Mouse (Mus musculus) spleen, adult 2 months (tissue): ENCODE measurements around the gene Msrb3. TPM values are rescaled to one million over a fixed set of nuclear protein-coding genes. Genes with fewer than 3 reads are reported as not detected.

Experiments
- DNase-seq, 2 experiments: peaks; one replicate each; pipeline versions ENCODE4 v3.0.0 to v3.0.0-alpha.2; 2012 to 2021; ENCODE audit warnings: low spot score in 2 of 2, low read depth in 1 of 2
- H3K27ac ChIP-seq: fragments of 200-500 bp; 2 replicates; pipeline ENCODE4 v1.5.1; 2012; ENCODE audit warnings: low read length, inconsistent platforms; ENCODE audit not compliant: insufficient read depth
- H3K27me3 ChIP-seq: fragments of 200-500 bp; 2 replicates; pipeline ENCODE4 v1.6.1; 2012; ENCODE audit warnings: mild to moderate bottlenecking, moderate library complexity, low read length, inconsistent platforms; ENCODE audit not compliant: control insufficient read depth, insufficient read depth
- H3K36me3 ChIP-seq: fragments of 200-500 bp; 2 replicates; pipeline ENCODE4 v1.6.1; 2012; ENCODE audit warnings: mild to moderate bottlenecking, low read length, inconsistent platforms; ENCODE audit not compliant: control insufficient read depth, insufficient read depth
- H3K4me1 ChIP-seq: fragments of 200-500 bp; 2 replicates; pipeline ENCODE4 v1.6.1; 2011; ENCODE audit warnings: inconsistent platforms; ENCODE audit not compliant: control insufficient read depth, insufficient read depth, insufficient read length
- H3K4me3 ChIP-seq: fragments of 200-500 bp; 2 replicates; pipeline ENCODE4 v1.5.1; 2011; ENCODE audit warnings: mild to moderate bottlenecking, inconsistent platforms; ENCODE audit not compliant: insufficient read depth, insufficient read length; ENCODE audit errors: extremely low read depth
- CTCF ChIP-seq: fragments of 200-500 bp; IDR thresholded peaks from 2 replicates; pipeline ENCODE4 v1.5.1; 2011; ENCODE audit warnings: mild to moderate bottlenecking, inconsistent platforms; ENCODE audit not compliant: insufficient read depth, insufficient read length, insufficient replicate concordance; ENCODE audit errors: extremely low read depth
- POLR2A ChIP-seq: fragments of 200-500 bp; IDR thresholded peaks from 2 replicates; pipeline ENCODE4 v1.6.1; 2011; ENCODE audit warnings: low read depth, low read length, inconsistent platforms
- WGBS: fragments of 180-500 bp; shearing (Covaris S2); methylation state at CpG from one replicate; pipeline ENCODE4 v1.1.7; 2018; 5-methylcytosine and 5-hydroxymethylcytosine counted together
- polyA plus RNA-seq: library from polyadenylated mRNA; depleted of rRNA; stranded (reverse); fragments of >200 nt; gene quantifications from 2 replicates; pipeline ENCODE4 v1.2.3, GENCODE M21; 2012

Gene Msrb3
- polyA plus RNA-seq, 1 experiment, result 4.5 TPM

DNA sequence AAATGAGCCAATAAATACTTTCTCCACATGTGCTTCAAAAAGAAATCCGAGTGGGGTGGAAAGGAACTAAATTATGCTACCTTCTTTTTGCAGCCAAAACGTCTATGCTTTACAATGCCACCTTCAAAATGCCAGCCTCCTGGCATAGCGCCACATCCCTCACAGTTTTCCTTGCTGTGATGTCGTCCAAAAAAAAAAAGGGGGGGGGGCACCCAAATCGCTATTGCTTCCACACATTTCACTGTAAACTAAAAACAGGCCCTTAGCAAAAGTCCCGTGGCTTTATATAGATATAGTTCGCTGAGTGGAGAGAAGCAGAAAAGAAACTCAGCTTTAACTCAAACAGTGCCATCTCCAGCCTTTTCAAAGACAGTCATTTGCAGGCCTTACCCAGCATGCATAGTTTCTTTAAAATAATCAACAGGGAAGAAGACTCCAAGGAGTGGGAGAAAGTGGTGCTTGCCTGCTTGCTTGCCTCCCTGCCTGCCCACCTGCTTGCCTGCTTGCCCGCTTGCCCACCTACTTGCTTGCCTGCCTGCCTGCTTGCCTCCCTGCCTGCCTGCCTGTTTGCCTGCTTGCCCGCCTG, 47.6 kb downstream of the Msrb3 start:
- Histone ChIP-seq H3K27me3 (no peaks in the 10 kb centered on the region), H3K27ac (0 out of 2 replicates have a peak overlapping the region, but pooled peaks have one; percentile 27), H3K4me1 (peaks cover 2% of the 10 kb centered on the region; the same call in 1 of the 2 replicates), H3K36me3 (no peaks in the 10 kb centered on the region), H3K4me3 (no peak overlapping the region)
- TF ChIP-seq CTCF (no peak), POLR2A (no peak)
- WGBS, result 84% methylated on average over 9 of the region's 9 CpGs
- DNase-seq, result no peak

DNA sequence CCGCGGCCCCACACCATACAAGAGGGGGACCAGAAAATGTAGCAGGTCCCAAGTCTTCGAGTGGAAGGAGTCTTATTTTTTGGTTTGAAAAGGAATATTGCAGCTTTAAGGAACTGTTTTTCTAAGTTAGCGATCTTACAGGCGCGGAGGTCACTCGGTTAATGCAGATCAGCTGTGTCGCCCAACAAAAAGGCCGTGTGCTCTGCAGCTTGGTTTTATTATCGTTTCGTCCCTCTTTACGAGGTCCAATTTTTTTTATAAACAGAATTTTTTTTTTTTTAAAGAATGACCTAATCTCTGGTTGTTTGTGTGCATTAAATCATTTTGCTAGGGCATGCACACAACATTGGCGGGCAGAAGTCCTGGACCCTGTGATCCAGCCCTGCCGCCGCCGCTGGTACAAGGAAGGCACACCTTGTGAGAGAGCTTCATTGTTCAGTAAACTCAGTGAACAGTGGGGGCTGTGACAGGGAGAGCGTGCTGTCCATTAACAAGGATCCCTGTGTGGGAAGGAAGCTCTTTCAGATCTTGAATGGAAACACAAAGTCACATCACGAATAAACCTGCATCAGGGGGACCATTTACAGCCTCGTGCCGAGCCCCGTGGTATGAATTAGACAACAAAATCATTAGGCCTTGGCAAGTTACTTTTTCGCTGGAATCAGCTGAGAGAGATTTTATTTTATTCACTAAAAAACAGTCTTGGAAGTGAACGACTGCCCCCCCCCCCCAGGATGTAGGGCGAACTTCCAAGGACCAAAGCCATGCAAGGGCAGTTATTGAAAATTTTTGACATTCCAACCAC, 48.3 kb downstream of the Msrb3 start:
- WGBS, result 91% methylated on average over 24 of the region's 24 CpGs
- Histone ChIP-seq H3K36me3 (no peaks in the 10 kb centered on the region), H3K27me3 (no peaks in the 10 kb centered on the region), H3K4me1 (peaks cover 2% of the 10 kb centered on the region; the same call in 1 of the 2 replicates), H3K27ac (no peak overlapping the region), H3K4me3 (no peak overlapping the region)
- TF ChIP-seq POLR2A (no peak), CTCF (no peak)
- no peak for DNase-seq

DNA sequence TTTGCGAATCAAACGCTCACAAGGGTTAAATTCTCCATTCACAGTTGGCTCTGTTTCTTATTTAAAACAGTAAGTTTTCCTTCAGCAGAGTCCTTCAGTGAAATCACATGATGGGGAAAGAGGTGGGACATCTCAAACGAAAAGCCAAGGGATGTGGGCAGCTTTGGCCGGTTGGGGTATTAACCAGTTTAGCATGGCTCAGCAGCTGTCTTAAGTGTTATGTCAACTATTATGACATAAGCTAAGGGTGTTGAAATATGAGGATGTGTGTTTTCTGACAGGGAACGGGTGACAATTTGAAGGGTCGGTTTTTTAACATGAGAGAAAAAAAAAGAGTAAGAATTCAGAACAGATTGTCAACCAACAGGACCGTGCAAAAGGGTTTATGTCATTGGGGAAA, 50.2 kb downstream of the Msrb3 start:
- Histone ChIP-seq H3K36me3 (no peaks in the 10 kb centered on the region), H3K27ac (no peak overlapping the region), H3K27me3 (no peaks in the 10 kb centered on the region), H3K4me3 (no peak overlapping the region), H3K4me1 (peaks cover 2% of the 10 kb centered on the region; the same call in 1 of the 2 replicates)
- DNase-seq, result no peak
- no peak for TF ChIP-seq POLR2A
- no peak for TF ChIP-seq CTCF
- WGBS, result 75% methylated on average over 7 of the region's 7 CpGs

DNA sequence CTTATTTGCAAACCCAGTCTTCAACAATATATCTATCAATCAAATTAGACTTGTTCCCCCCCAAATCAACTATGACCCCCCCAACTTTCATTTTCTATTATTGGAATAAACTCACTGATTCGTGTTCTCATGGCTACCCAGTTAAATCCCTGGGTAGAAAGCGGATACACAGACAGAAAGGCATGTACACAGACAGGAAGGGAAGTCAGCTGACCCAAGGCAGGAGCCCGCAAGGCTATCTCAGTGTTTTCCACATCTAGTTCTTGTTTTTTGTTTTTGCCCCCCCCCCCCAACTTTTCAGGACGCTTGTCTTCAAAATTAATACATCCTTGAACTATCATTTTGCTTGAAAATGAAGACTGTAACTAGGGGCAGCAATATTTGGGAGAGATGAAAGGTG, 51.1 kb downstream of the Msrb3 start:
- Histone ChIP-seq H3K36me3 (no peaks in the 10 kb centered on the region), H3K27me3 (no peaks in the 10 kb centered on the region), H3K4me3 (no peak overlapping the region), H3K4me1 (peaks cover 2% of the 10 kb centered on the region; the same call in 1 of the 2 replicates), H3K27ac (no peak overlapping the region)
- TF ChIP-seq CTCF (no peak), POLR2A (no peak)
- DNase-seq, result no peak
- WGBS, result 60% methylated on average over 4 of the region's 4 CpGs

DNA sequence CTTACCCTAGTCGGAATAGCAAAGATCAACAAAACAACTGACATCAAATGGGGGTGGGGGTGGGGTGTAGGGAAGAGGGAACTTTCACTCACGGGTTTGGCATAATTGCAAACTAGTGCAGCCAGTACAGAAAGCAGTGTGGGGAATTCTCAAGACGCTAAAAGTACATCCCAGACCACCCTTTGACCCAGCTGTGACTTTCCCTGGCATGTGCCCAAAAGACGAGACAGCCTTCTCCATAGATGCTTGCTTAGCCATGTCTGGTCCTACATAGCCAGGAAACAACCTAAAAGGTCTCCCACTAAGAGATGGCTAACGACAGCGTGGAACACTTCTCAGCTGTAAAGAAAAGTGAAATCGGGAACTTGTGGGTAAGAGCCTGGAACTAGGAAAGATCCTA, 58.9 kb downstream of the Msrb3 start:
- Histone ChIP-seq H3K27ac (no peak overlapping the region), H3K4me3 (no peak overlapping the region), H3K36me3 (no peaks in the 10 kb centered on the region), H3K27me3 (no peaks in the 10 kb centered on the region), H3K4me1 (no peaks in the 10 kb centered on the region)
- no peak for TF ChIP-seq POLR2A
- no peak for TF ChIP-seq CTCF
- 76% methylated on average over 7 of the region's 7 CpGs for WGBS
- no peak for DNase-seq

DNA sequence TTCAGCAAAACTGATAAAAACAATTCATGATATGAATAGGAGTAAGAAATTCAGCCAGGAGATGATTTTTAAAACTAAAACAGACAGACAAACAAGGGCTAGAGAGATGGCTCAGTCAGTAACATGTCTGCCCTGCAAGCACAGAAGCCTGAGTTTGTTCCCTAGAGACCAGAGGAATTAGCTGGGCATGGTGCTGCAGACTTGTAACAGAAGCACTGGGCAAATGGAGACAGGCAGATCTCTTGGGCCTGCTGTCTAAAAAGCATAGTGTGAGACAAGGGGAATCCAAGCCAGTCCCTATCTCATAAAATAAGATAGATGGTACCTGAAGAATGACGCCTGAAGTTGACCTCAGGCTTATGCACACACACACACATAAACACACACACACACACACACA, 64.4 kb downstream of the Msrb3 start:
- no peak overlapping the region for H3K4me3 ChIP-seq
- H3K27me3 ChIP-seq, result no peaks in the 10 kb centered on the region
- TF ChIP-seq CTCF (no peak), POLR2A (no peak)
- no peak overlapping the region for H3K27ac ChIP-seq
- no peak for DNase-seq
- no peaks in the 10 kb centered on the region for H3K36me3 ChIP-seq
- 83% methylated on average over 1 of the region's 1 CpGs for WGBS
- no peaks in the 10 kb centered on the region for H3K4me1 ChIP-seq

DNA sequence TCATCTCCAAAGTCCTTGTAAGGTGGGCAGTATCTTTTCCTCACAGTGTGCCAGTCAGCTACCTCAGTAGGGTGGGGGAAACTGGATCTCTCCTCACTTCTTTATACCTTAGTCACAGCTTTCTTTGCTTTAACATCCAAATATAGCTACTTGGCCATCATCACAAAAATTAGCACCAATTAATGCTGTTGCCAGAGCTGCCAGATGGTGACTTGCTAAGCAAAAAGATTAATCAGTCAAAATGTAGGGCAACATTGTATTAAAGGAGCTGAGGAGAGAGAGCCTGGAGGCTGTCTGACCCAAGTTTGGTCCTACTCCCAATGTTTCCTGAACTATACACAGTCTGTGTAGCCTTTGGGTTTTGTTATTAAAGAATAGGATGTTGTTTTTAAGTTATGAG, 65.1 kb downstream of the Msrb3 start:
- H3K27ac ChIP-seq, result no peak overlapping the region
- H3K36me3 ChIP-seq, result no peaks in the 10 kb centered on the region
- DNase-seq, result no peak
- H3K4me1 ChIP-seq, result no peaks in the 10 kb centered on the region
- TF ChIP-seq CTCF (no peak), POLR2A (no peak)
- no peaks in the 10 kb centered on the region for H3K27me3 ChIP-seq
- no peak overlapping the region for H3K4me3 ChIP-seq
